Mouse (Mus musculus) gastrocnemius, adult 18-20 months (tissue): ENCODE measurements at regions not wholly inside any gene's neighbourhood (a gene's known extent, or its start where the extent isn't known, plus 50 kb on each side); places are given as distances from the start of the nearest gene placed in this dataset.
"Not testable (repeated sequence)": the region's sequence is repeated elsewhere in the genome, so short reads cannot be mapped to it uniquely, and the experiment has no call there.

Source experiments
- DNase-seq: peaks from one replicate; pipeline ENCODE4 v3.0.0; 2021; ENCODE audit warnings: low spot score

DNA sequence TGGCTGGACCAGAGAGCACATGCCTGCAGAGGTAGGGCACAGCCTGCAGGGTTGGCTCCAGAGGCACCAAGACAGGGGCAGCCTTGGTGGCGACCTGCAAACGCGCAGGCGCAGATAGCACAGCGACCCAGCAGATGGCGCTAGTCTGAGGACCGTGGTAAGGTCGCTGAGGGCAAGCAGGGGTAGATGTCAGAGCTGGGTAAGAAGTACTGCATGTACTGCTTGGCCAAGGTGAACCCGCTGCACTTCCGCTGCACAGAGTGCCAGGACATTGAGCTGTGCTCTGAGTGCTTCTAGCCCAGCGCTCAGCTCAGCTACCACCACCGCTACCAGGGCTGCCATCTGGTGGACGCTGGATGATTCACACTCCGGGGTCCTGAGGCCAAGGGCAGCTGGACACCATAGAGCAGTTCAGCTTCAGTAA is 68.3 kb downstream of the Hsp90b1 start:
- peak; percentile 68 for DNase-seq

DNA sequence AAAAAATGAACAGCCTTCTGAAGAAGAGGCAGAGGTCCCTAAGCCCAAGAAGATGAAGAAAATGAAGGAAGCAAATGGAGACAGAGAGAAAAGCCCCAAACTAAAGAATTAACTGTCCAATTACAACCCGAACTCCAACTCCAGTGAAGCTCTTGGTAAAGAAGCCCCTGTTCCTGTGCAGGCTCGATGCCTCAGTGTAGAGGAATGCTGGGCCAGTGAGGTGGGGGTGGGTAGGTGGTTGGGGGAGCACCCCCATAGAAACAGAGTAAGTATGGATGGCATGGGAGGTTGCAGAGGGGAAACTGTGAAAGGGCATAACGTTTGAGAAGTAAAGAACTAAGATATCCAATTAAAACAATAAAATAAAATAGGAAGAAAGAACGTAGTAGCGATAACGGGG is 68.8 kb downstream of the Hsp90b1 start:
- not testable (repeated sequence) for DNase-seq

DNA sequence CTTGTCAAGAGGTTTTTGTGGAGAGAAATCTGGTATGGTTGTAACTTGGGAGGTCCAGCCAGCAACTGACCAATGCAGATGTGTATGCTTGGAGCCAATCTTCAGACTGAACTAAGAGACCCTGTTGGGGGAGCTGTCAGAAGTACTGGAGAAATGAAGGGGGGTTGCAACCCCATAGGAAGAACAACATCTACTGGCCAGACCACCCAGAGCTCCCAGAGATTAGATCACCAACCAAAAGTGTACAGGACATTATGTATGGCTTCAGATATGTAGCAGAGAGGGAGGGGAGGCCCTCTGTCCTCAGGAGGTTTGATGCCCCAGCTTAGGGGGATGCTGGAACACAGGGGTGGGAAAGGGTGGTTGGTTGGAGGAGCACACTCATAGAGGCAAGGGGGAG is 78.6 kb downstream of the Hsp90b1 start:
- DNase-seq = not testable (repeated sequence)

DNA sequence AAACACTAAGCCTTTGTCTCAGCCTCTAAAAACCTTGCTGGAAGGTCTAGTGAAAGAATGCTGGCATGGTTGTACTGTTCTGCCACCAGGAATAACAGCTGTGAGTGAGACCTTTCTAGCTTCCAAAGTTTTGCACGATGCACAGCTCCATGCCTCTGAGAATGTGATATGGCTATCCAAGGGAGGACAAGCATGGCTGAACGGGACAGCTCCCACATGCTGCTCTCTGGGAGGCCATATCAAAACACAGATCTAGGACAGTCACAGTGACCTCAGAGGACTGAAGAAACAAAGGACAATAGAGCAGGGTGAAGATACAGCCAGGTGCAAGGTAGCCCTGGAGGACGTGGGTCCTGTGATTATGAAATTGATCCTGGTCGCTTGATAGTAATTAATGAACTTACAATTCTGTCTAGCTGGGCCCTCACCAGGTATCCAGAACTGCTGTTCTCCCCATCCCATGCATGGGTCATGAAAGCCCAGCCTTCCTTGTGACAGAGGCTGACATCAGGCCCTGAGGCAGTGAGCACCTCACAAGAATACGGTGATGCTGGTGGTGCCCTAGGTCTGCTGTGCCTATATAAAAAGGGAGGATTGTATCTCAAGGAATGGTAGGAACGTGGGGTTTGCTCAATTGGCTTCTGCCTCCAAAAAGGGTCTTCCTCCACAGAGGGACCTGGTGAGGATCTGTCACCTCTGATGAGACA is 87.2 kb downstream of the Hsp90b1 start:
- DNase-seq = not testable (repeated sequence)

DNA sequence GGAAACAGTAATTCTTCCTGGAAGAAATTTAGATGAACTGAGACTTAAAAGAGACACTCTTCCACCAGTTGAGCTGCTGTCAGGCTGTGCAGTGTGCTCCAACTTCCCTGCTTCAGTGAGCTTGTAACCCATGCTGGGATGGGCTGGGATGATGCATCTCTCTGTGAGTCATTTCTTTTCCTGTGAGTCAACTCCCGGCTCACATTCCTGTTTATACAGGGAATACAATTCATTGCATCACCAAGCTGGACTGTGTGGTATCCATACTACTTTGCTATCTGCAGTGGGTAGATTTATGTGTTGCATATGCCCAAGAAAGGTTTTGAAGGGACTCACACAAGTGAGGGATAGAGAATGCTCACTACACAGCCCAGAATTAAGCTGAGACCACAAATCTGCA is 93.0 kb downstream of the Hsp90b1 start:
- not testable (repeated sequence) for DNase-seq

DNA sequence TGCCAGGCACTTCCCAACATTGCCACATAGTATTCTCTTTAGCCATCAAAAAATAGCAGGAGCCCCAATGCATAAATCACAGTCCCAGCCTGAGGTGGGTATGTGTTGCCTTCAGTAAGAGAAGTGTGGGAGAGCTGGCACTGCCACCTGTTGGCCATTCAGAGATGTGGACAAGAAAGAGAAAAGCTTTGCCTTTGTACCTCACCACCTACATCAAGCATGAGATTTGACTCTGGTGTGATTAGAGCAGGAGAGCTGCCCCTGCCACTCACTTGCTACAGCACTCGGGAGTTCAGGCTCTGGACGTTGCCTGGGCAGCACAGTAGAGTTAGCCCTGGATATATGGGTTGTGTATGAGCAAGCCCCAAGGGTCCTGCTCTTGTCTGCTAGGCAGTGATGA is 95.3 kb downstream of the Hsp90b1 start:
- not testable (repeated sequence) for DNase-seq

DNA sequence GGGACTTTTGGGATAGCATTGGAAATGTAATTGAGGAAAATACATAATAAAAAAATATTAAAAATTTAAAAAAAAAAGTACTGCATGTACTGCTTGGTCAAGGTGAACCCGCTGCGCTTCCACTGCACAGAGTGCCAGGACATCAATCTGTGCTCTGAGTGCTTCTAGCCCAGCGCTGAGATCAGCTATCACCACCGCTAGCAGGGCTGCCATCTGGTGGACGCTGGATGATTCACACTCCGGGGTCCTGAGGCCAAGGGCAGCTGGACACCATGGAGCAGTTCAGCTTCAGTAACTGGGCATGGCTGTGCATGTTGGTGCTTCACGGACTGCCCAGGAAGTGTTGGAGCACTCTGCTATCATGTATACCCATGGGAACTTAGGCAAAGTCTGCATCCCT is 102.1 kb upstream of the Syn3 start:
- DNase-seq = not testable (repeated sequence)

DNA sequence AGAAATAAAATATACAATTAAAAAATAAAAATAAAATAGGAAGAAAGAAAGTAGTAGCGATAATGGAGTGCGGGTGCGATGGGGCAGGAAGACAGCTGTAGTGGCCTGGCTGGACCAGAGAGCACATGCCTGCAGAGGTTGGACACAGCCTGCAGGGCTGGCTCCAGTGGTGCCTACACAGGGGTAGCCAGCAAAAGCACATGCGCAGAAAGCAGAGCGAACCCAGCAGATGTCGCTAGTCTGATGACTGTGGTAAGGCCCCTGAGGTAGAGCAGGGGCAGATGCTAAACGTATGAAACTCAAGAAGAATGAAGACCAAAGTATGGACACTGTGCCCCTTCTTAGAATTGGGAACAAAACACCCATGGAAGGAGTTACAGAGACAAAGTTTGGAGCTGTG is 101.3 kb upstream of the Syn3 start:
- DNase-seq = not testable (repeated sequence)

DNA sequence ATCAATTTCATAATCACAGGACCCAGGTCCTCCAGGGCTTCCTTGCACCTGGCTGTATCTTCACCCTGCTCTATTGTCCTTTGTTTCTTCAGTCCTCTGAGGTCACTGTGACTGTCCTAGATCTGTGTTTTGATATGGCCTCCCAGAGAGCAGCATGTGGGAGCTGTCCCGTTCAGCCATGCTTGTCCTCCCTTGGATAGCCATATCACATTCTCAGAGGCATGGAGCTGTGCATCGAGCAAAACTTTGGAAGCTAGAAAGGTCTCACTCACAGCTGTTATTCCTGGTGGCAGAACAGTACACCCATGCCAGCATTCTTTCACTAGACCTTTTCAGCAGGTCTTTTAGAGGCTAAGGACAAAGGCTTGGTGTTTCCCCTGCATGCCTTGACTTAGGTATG is 91.5 kb upstream of the Syn3 start:
- not testable (repeated sequence) for DNase-seq

DNA sequence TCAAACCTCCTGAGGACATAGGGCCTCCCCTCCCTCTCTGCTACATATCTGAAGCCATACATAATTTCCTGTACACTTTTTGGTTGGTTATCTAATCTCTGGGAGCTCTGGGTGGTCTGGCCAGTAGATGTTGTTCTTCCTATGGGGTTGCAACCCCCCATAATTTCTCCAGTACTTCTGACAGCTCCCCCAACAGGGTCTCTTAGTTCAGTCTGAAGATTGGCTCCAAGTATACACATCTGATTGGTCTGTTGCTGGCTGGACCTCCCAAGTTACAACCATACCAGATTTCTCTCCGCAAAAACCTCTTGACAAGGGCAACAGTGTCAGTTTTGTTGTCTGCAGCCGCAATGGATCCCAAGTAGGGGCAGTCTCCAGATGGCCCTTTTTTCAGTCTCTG is 68.2 kb upstream of the Syn3 start:
- DNase-seq = not testable (repeated sequence)

DNA sequence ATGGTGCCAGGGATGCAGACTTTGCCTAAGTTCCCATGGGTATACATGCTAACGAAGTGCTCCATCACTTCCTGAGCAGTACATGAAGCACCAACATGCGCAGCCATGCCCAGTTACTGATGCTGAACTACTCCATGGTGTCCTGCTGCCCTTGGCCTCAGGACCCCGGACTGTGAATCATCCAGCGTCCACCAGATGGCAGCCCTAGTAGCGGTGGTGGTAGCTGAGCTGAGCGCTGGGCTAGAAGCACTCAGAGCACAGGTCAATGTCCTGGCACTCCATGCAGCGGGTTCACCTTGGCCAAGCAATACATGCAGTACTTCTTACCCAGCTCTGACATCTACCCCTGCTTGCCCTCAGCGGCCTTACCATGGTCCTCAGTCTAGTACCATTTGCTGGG is 57.1 kb upstream of the Syn3 start:
- DNase-seq = no peak
